In the genomic region with DNA sequence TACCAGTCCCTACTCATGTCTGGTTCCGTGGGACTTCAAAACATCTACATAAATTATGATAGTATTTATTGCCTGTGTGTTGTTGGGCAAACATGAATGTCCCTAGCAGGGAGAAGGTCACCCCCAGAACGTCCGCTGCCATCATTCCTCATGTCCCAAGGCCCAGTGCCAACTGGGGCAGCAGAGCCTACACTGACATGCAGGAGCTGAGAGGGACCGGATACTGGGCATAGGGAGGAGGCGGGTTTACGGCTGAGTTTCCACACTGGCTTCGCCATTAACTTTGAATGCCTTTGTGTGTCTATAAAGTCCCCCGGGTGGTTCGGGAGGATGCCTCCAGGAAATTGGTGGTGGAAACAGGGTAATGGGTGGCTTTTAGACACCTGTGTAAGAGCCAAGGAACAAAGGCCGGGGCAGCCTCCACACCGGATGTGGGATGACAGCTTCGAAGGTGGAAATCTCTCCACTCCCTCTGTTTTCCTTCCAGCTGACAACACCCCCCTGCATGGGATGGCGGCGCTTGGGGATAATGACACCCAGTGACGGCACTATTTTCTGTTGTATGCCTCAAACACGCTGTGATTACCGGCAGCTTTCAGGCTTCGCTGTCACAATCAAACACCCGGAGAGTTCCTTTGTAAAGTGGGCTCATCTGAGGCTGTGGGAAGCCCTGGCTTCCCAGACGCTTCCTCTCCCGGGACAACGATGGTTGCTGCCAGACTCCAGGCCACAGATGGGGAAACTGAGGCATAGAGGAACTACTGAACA, we compare ENCODE assay signal across 12 mouse cellular contexts. TPM values are rescaled to one million over a fixed set of nuclear protein-coding genes. Genes with fewer than 3 reads are reported as not detected.
A peak's percentile ranks its signal among the peaks of the same experiment; 100 is the strongest.
DNase-seq lines count a peak whose midpoint lies in the region; ATAC-seq lines count a peak whose summit lies in the region.
"Had no signal": no experiment of that assay in that cellular context is flagged by ENCODE, and none has a peak within 500 bp of the region (broad histone marks: within the 10 kb centered on the region; RNA-seq: fewer than 3 reads in every experiment).

No protein-coding gene starts in this region.

- peak overlapping the region; percentile 56 for H3K27ac ChIP-seq in forebrain, embryonic 15.5 days (replicated peaks)

- no peak overlapping the region for H3K4me2 ChIP-seq in forebrain, embryonic 15.5 days (replicated peaks)

- no peaks in the 10 kb centered on the region for H3K9me3 ChIP-seq in forebrain, embryonic 15.5 days
- H3K9me3 ChIP-seq: limb, embryonic 10.5 days had no signal

- H3K27me3 ChIP-seq in forebrain, embryonic 15.5 days, result no peaks in the 10 kb centered on the region

- H3K4me3 ChIP-seq in forebrain, embryonic 15.5 days, result no peak overlapping the region
- H3K4me3 ChIP-seq: erythroblast, embryonic 14.5 days; limb, embryonic 10.5 days had no signal

- peaks cover 69% of the 10 kb centered on the region for H3K4me1 ChIP-seq in forebrain, embryonic 15.5 days

- no peaks in the 10 kb centered on the region for H3K36me3 ChIP-seq in forebrain, embryonic 15.5 days
- H3K36me3 ChIP-seq: limb, embryonic 10.5 days had no signal

- H3K9ac ChIP-seq in forebrain, embryonic 15.5 days (replicated peaks), result no peak overlapping the region

- peak; percentile 46 to 50 for DNase-seq in cerebellum, postnatal 36 days
- no peak for DNase-seq in cerebellum, adult 11 months
- peak; percentile 60 for DNase-seq in R1 (ENCODE audit: low read depth, low spot score)
- peak; percentile 34 to 38 for DNase-seq in kidney, postnatal 36 days
- DNase-seq in thymus, postnatal 25 days, result no peak
- no peak for DNase-seq in layer of hippocampus, adult 18-20 months (ENCODE audit: low spot score in 2 of 2)

- WGBS in forebrain, embryonic 15.5 days, result 28% methylated on average over 22 of the region's 22 CpGs

- 0 out of 2 replicates have a peak, but pooled peaks have one; percentile 5 for ATAC-seq in forebrain, embryonic 15.5 days (replicated peaks)
- no peak for ATAC-seq in monocyte, adult 5-6 weeks (replicated peaks; ENCODE audit: insufficient number of reproducible peaks, low FRiP score, low TSS enrichment, poor library complexity, severe bottlenecking)

RNA-seq across cellular contexts. Expression of a gene that starts 26.1 kb away (rescaled TPM):
- 50.8 and 57.2 TPM in 2 replicates for polyA plus RNA-seq in forebrain, embryonic 15.5 days (2015; fragmentation: Nextera tagmentation; extraction: Ambion mirVana)
- not detected in 3 replicates for total RNA-seq in monocyte, adult 5-6 weeks (2017)
- total RNA-seq in layer of hippocampus, adult 18-20 months (2021), result 10 to 100 TPM; 30.0 to 40.3 TPM
- total RNA-seq: hematopoietic stem cell, adult 5-6 weeks; megakaryocyte-erythroid progenitor cell, adult 5-6 weeks had no signal

Comparison
In these comparisons a context has a peak if more than half of its experiments do, and no peak if none do; other contexts are left out.
1. DNase-seq: peak in cerebellum, postnatal 36 days (2 of 2), R1 (single experiment) and kidney, postnatal 36 days (2 of 2); none in cerebellum, adult 11 months (single experiment), thymus, postnatal 25 days (single experiment) and layer of hippocampus, adult 18-20 months (0 of 2).
2. RNA of a gene that starts 26.1 kb away (total RNA-seq): 30.0 to 40.3 TPM in layer of hippocampus, adult 18-20 months; not detected in monocyte, adult 5-6 weeks; every median in the first group is over 10 times any median in the second.